Mouse (Mus musculus): ENCODE results near the gene Ext2. TPM values are rescaled to one million over a fixed set of nuclear protein-coding genes. Genes with fewer than 3 reads are reported as not detected.

The Ext2 gene
- polyA plus RNA-seq, 1 experiment from 2014 or later: 122 TPM

DNA sequence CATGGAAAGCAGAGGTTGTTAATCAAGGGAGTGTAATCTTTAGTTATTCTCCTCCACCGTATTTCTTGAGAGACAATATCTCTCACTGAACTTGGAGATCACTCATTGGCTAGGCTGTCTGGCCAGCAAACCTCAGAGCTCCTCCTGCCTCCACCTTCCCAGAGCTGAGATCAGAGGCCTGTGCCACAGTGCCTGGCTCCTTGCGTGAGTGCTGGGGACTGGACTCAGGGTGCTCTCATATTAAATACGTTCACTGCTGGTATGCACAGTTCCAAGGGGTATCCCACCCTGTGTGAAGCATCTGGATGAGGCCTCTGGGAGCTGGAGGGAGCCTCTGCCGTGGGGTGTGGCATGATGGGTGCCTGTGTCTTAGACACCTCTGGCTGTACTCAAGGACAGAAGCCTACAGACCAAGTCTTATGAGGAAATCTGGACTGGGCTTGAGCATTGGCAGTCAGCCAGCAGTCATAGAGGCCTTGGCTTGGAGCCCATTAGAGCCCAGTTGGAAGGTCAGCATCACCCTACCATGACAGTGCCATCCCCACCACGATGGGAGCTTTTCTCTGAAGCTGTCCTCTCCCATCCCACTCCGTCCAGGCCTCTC lies 162.6 kb downstream of the Ext2 start:
- Histone ChIP-seq H3K9ac (no peak overlapping the region), H3K4me3 (replicated peaks) (no peak overlapping the region), H3K4me1 (peaks cover 10% of the 10 kb centered on the region; the same call in 1 of the 2 replicates), H3K36me3 (no peaks in the 10 kb centered on the region), H3K27ac (no peak overlapping the region), H3K27me3 (peaks cover 80% of the 10 kb centered on the region), H3K9me3 (replicated peaks) (no peaks in the 10 kb centered on the region), H3K4me2 (no peak overlapping the region)
- ATAC-seq (replicated peaks; ENCODE audit: low FRiP score): no peak
- WGBS: 86% methylated on average over 6 of the region's 6 CpGs

DNA sequence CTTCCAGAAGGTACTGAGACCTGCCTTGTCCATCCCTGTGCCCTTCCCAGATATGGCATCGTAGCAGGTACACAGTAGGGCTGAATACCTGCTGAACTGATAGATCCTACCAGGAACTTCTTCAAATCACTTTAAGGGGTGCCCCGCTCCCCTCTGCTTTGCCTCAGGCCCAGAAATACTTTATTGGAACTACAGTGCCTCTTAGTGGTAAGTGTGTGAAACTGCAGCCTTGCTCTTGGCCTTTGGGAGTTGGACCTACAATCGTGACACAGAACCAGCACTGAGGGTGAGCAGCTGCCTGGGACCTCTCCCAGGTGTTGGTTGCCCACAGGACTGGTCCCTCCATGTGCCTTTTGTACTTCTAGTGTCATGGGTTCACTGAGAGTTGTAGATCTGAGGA lies 163.4 kb downstream of the Ext2 start:
- Histone ChIP-seq H3K27me3 (peaks cover 81% of the 10 kb centered on the region), H3K4me1 (peaks cover 10% of the 10 kb centered on the region; the same call in 1 of the 2 replicates), H3K9me3 (replicated peaks) (no peaks in the 10 kb centered on the region), H3K27ac (no peak overlapping the region), H3K4me2 (no peak overlapping the region), H3K9ac (no peak overlapping the region), H3K4me3 (replicated peaks) (no peak overlapping the region), H3K36me3 (no peaks in the 10 kb centered on the region)
- WGBS: 43% methylated on average over 3 of the region's 3 CpGs
- ATAC-seq (replicated peaks; ENCODE audit: low FRiP score): no peak

DNA sequence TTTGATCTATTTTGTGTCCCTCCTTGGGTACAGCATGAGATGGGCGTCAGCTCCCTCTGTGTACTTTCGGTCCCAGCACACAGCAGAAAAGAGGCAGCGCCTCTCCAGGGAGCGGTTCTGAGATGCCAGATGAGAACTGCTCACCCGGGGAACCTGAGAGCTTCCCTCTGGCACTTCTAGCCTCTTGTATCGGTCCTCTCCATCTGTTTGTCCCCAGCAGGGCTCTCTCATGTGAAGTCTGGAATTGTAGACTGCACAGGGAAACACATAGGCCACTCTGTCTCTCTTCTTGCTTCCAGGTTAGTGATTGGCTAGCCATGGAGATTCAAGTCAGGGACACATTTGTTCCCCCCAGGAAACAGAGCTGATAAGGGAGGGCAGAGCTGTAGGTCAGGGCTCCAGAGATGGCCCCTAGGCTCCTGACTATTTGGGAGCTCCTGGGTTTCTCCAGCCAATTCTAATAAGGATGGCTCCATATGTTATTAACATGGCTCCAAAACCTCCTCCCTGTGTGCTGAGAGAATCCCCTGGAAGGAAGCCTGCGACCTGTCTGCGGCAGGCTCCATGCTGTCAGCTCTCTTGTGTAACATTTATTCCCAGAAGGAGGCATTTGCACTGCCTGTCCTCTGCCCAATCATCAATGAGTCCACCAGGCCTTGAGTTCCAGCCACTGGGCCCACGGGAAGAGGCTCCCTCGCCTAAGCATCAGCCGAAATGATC lies 167.9 kb downstream of the Ext2 start:
- Histone ChIP-seq H3K9ac (no peak overlapping the region), H3K4me1 (no peaks in the 10 kb centered on the region), H3K36me3 (no peaks in the 10 kb centered on the region), H3K4me3 (replicated peaks) (no peak overlapping the region), H3K4me2 (no peak overlapping the region), H3K27me3 (peaks cover 84% of the 10 kb centered on the region), H3K27ac (no peak overlapping the region), H3K9me3 (replicated peaks) (no peaks in the 10 kb centered on the region)
- ATAC-seq (replicated peaks; ENCODE audit: low FRiP score): no peak
- 77% methylated on average over 11 of the region's 11 CpGs for WGBS

DNA sequence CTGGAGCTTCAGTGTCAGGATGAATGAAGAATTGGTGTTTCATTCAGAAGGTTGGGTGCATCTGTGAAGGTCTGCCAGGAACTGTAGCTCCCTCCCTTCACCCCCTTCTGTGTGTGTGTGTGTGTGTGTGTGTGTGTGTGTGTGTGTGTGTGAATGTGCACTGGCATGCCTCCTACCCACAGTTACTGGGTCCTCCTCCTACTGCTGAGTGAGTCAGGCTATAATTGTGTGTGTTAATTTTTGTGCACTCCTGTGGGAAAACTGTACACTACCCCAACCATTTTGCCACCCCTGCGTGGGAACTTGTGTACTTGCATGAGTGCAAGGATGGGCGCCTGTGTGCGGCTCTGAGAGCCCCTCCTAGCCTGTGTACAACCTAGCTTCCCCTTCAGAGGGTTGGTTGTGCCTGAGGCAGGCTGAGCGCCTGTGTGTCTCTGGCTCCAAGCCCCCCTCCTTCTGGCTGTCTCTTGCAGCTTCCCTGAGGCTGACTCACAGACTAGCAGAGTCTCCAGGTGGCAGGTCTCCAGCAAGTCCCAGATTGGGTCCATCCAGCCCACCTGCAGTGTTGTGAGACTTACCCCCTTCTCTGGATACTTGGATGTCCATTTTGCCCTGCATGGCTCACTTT lies 173.0 kb downstream of the Ext2 start:
- ATAC-seq (replicated peaks; ENCODE audit: low FRiP score): no peak
- Histone ChIP-seq H3K9ac (no peak overlapping the region), H3K9me3 (replicated peaks) (no peaks in the 10 kb centered on the region), H3K4me2 (no peak overlapping the region), H3K27ac (no peak overlapping the region), H3K4me3 (replicated peaks) (no peak overlapping the region), H3K36me3 (no peaks in the 10 kb centered on the region), H3K4me1 (peaks cover 26% of the 10 kb centered on the region), H3K27me3 (peaks cover 97% of the 10 kb centered on the region)
- WGBS: 27% methylated on average over 4 of the region's 4 CpGs

DNA sequence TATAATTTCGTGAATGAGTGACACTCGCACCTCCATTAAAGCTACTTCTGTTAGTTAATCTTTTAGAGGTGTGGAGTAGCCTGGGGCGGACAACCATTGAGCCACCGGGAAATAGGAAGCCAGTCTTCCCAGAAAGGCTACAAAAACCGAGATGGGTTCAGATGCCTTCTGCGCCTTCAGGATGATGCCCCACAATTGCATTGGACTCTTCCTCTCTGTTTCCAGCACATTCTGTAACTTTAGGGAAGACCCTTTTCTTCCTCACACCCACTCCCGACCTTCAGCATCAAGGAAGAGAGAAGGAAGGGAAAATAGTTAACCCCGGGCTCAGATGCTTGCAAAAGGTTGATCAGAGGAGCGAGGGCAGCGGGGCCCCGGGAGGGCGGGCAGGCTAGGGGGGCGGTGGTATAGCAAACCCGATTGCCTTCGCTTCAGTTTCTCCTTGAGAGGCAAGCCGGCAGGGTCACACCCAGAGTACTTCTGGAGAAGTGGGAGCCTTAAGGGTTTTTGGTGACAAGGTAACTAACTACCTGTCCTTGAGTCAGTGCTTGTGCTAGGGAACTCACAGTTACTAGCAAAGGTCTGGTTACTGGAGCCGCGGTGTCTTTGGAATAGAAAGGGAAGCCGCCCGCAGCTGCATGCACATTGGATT lies 174.3 kb downstream of the Ext2 start:
- Histone ChIP-seq H3K4me2 (no peak overlapping the region), H3K9ac (no peak overlapping the region), H3K27me3 (peaks cover 100% of the 10 kb centered on the region), H3K4me3 (replicated peaks) (no peak overlapping the region), H3K36me3 (no peaks in the 10 kb centered on the region), H3K4me1 (peaks cover 31% of the 10 kb centered on the region), H3K27ac (no peak overlapping the region), H3K9me3 (replicated peaks) (no peaks in the 10 kb centered on the region)
- ATAC-seq (replicated peaks; ENCODE audit: low FRiP score): no peak
- 4% methylated on average over 20 of the region's 20 CpGs for WGBS

DNA sequence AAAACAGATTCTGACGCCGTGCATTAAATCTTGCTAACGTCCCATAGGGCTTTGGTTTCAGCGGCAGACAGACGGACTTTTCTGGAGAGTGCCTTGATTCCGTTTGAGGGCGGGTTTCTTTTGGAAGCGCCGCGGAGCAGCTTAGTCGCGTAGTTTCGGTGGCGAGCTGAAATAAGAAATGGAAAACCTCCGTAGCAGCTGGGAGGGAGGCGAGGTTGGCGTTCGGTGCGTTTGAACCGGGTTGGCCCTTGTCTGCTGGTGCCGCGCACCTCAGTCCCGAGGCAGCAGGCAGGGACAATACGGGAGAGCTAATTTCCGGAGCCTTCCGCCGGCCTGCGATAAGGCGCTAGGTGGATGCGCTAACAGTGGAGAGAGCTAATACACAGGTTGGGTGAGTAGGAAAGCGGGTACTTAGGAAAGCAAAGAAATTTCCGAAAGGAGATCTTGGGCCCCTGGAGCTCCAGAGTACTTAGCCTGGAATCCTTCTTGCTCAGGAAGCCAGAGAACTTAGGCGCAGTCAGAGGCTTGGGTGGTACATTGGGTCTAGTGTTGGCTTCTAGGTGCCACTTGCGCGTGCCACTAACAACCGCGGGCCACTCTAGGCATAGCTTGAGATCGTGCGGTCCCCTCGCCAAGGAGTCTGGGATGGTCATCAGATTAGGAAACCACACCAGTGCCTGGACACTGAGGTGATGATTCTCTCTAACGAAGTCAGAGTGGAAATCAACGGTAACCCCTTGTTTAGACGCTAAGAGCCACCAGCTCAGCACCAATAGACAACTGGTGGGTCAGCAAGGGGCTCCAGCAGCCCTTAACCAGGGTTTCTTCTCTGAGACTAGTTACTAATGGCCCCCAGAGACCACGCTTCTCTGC lies 175.1 kb downstream of the Ext2 start:
- Histone ChIP-seq H3K4me1 (peaks cover 39% of the 10 kb centered on the region), H3K9me3 (replicated peaks) (no peaks in the 10 kb centered on the region), H3K27ac (no peak overlapping the region), H3K9ac (no peak overlapping the region), H3K4me3 (replicated peaks) (peak overlapping the region; percentile 17), H3K27me3 (peaks cover 100% of the 10 kb centered on the region), H3K4me2 (peak overlapping the region; percentile 38), H3K36me3 (no peaks in the 10 kb centered on the region)
- 1% methylated on average over 44 of the region's 44 CpGs for WGBS
- no peak for ATAC-seq (replicated peaks; ENCODE audit: low FRiP score)

DNA sequence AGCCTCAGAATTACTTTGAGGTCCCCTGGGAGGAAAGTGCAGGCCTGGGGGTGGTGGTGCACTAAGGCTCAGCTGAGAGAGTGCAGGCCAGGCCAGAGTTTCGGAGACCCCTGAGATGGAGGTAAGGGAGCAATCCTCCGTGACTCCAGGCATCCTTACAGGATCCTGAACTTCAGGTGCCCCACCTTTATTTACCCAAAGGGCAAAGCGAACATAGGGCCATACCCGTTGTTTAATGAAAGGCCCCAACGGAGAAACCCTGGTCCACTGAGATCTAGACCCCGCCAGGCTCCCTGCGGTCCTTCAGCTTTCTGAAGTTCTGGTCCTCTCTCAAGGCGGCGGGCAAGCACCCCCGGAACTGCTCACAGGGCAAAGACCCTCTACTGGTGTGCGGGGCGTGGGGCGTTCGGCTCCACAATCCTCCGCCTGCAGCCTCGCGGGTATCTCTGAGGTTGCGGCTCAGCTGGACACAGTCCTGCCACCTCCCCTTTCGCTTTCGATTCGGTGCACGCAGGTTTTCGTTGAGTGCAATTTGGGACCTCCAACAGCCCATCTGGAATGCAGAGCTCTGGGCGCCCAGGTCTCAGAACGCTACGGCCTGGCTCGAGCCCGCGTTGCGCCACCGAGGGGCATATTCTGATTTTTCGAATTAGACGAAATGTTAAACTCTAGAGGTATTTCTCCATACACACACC lies 176.6 kb downstream of the Ext2 start:
- H3K27ac ChIP-seq: no peak overlapping the region
- no peak for ATAC-seq (replicated peaks; ENCODE audit: low FRiP score)
- H3K4me3 ChIP-seq (replicated peaks): peak overlapping the region; percentile 28
- WGBS: 9% methylated on average over 33 of the region's 33 CpGs
- H3K4me2 ChIP-seq: peak overlapping the region; percentile 51
- H3K9ac ChIP-seq: no peak overlapping the region
- H3K27me3 ChIP-seq: peaks cover 100% of the 10 kb centered on the region
- no peaks in the 10 kb centered on the region for H3K36me3 ChIP-seq
- peaks cover 48% of the 10 kb centered on the region for H3K4me1 ChIP-seq
- no peaks in the 10 kb centered on the region for H3K9me3 ChIP-seq (replicated peaks)

DNA sequence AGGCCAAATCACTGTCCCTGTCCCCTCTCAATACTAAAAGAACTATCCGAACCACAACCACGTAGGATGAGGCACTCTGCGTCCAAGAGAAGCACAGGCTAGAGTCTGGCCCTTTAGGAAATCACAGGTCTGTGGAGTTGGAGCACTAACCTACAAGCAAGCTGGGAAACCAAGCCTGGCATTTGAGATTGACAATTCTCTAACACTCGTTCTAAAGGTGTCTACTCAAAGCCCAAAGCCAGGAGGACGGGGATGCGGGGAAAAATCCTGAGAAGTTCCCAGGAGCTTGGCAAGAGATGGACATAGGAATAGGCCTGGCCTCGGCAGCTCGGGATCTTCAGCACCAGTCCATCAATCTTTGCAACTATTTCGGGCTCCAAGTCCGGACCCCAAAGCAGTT lies 177.2 kb downstream of the Ext2 start:
- ATAC-seq (replicated peaks; ENCODE audit: low FRiP score): no peak
- Histone ChIP-seq H3K4me3 (replicated peaks) (no peak overlapping the region), H3K4me1 (peaks cover 48% of the 10 kb centered on the region), H3K27me3 (peaks cover 100% of the 10 kb centered on the region), H3K36me3 (no peaks in the 10 kb centered on the region), H3K27ac (no peak overlapping the region), H3K9ac (no peak overlapping the region), H3K4me2 (no peak overlapping the region), H3K9me3 (replicated peaks) (no peaks in the 10 kb centered on the region)
- 29% methylated on average over 10 of the region's 10 CpGs for WGBS

DNA sequence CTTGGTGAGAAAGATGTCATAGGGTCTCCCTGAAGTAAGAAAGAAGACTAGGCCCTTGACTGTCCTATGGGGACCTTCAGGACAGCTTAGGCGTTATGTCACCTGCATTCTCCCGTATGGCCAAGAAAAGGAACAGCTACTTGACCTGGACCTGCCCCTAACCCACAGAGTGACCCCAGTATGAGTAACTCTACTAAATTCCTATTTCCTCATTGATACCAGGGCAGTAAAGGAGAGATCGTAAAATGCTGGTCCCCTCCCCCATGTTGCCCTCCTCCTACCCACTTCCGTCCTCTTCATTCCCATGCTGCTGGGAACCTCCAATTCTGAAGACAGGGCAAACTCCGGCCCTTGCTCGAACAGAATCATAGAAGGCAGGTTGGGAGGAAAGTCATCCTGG lies 177.6 kb downstream of the Ext2 start:
- Histone ChIP-seq H3K4me1 (peaks cover 48% of the 10 kb centered on the region), H3K27me3 (peaks cover 100% of the 10 kb centered on the region), H3K4me3 (replicated peaks) (no peak overlapping the region), H3K9me3 (replicated peaks) (no peaks in the 10 kb centered on the region), H3K27ac (no peak overlapping the region), H3K36me3 (no peaks in the 10 kb centered on the region), H3K9ac (no peak overlapping the region), H3K4me2 (no peak overlapping the region)
- no peak for ATAC-seq (replicated peaks; ENCODE audit: low FRiP score)
- WGBS: 27% methylated on average over 6 of the region's 6 CpGs

DNA sequence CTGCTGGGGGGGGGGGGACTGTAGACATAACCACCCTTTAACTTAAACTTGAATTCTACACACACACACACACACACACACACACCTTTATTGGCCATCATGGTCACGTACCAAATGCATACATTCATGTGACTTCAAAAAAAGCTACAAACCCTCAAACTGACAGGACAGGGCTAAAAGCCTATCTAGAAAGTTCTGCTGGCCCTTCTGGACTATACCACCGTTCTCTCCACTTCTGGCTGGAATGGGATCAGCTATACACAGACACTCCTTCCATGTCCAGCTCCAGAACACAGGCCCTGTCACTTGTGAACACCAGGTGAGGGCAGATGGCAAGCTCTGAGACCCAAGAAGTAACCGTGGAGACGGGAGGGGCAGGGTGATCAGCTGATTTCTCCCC lies 178.1 kb downstream of the Ext2 start:
- Histone ChIP-seq H3K4me2 (no peak overlapping the region), H3K9me3 (replicated peaks) (no peaks in the 10 kb centered on the region), H3K27me3 (peaks cover 100% of the 10 kb centered on the region), H3K27ac (no peak overlapping the region), H3K9ac (no peak overlapping the region), H3K4me3 (replicated peaks) (no peak overlapping the region), H3K36me3 (no peaks in the 10 kb centered on the region), H3K4me1 (peaks cover 48% of the 10 kb centered on the region)
- no peak for ATAC-seq (replicated peaks; ENCODE audit: low FRiP score)
- 35% methylated on average over 4 of the region's 4 CpGs for WGBS

DNA sequence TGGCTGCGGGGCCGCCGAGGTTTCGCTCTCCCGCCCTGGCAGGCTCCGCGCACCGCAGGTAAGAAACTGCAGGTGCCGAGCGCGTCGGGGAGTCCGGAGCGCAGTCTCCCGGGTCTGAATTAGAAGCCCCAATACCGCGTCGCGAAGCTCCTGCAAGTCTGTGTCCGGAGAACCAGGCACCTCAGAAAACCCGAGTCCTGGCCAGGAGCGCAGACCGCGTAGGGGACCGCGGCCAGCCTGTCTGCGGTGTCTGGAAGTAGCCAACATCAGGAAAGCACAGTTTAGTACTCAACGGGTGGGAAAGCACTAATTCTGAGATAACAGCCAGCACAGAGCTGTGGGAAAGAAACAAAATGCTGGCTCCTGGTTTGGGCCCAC lies 179.0 kb downstream of the Ext2 start:
- Histone ChIP-seq H3K9me3 (replicated peaks) (no peaks in the 10 kb centered on the region), H3K36me3 (no peaks in the 10 kb centered on the region), H3K27me3 (peaks cover 98% of the 10 kb centered on the region), H3K9ac (no peak overlapping the region), H3K4me1 (peaks cover 47% of the 10 kb centered on the region), H3K27ac (no peak overlapping the region), H3K4me3 (replicated peaks) (peak overlapping the region; percentile 46), H3K4me2 (peak overlapping the region; percentile 76)
- ATAC-seq (replicated peaks; ENCODE audit: low FRiP score): no peak
- WGBS: 1% methylated on average over 28 of the region's 28 CpGs

Measured in kidney, embryonic 15.5 days (tissue).